Mouse (Mus musculus): Measurements from ENCODE around the gene Dcpp2. TPM values are rescaled to one million over a fixed set of nuclear protein-coding genes. Genes with fewer than 3 reads are reported as not detected.

Gene Dcpp2
- total and polyA plus RNA-seq, 3 experiments: not detected

- Histone ChIP-seq H3K4me1 (ENCODE audit: control insufficient read depth in 1 of 2, insufficient read depth in 2 of 2, low read length in 2 of 2) (peaks cover 0 to 4% of the 10 kb centered on the region in 2 experiments; a peak in 1 of 4 replicates), H3K27me3 (ENCODE audit: control insufficient read depth in 1 of 2, insufficient read depth in 2 of 2, low read length in 2 of 2) (no peaks in the 10 kb centered on the region), H3K27ac (ENCODE audit: control insufficient read depth, low read depth, low read length) (no peak overlapping the region), H3K4me3 (ENCODE audit: control insufficient read depth in 1 of 2, insufficient read depth in 1 of 2, low read depth in 2 of 2, low read length in 2 of 2) (no peak overlapping the region), H3K36me3 (ENCODE audit: control insufficient read depth in 1 of 2, insufficient read depth in 2 of 2, low read length in 2 of 2) (no peaks in the 10 kb centered on the region), H3K9me3 (replicated peaks; ENCODE audit: insufficient read depth, low read length) (no peaks in the 10 kb centered on the region), H3K9ac (ENCODE audit: control insufficient read depth, low read depth, low read length, poor library complexity, severe bottlenecking) (no peak overlapping the region), H3K79me2 (ENCODE audit: control insufficient read depth, insufficient read depth, low read length, poor library complexity) (no peaks in the 10 kb centered on the region; the same call in 1 of the 2 replicates)
- peak; percentile 89 for DNase-seq (ENCODE audit: low read depth, low spot score)
- TF ChIP-seq JUND (IDR thresholded peaks at IDR 0.05; ENCODE audit: low read depth, low read length) (0 out of 2 replicates have a peak, but pooled peaks have one; percentile 48), NELFE (IDR thresholded peaks at IDR 0.05; ENCODE audit: low read depth, low read length) (0 out of 2 replicates have a peak, but pooled peaks have one; percentile 18), TCF12 (IDR thresholded peaks at IDR 0.05; ENCODE audit: low read depth, low read length) (no peak), MEF2A (IDR thresholded peaks at IDR 0.05; ENCODE audit: extremely low read depth, insufficient replicate concordance, low read depth, low read length, poor library complexity, severe bottlenecking) (no peak), SMC3 (IDR thresholded peaks at IDR 0.05; ENCODE audit: low read depth, low read length) (peak; percentile 29; the same call in 1 of the 2 replicates), POLR2AphosphoS5 (IDR thresholded peaks at IDR 0.05; ENCODE audit: borderline replicate concordance, low read depth, low read length) (no peak), CTCF (IDR thresholded peaks at IDR 0.05 in 2 of 3, conservative IDR thresholded peaks at IDR 0.05 in 1 of 3; ENCODE audit: control insufficient read depth in 1 of 3, insufficient read depth in 1 of 3, low read depth in 2 of 3, low read length in 3 of 3, poor library complexity in 1 of 3, severe bottlenecking in 1 of 3) (peak; percentile 2 to 95 (median 73); a peak in 4 of 6 replicates)
Observed at GRCm38 (mm10) chr17:23841145-23841544, 39.5 kb upstream of the Dcpp2 start.

DNA sequence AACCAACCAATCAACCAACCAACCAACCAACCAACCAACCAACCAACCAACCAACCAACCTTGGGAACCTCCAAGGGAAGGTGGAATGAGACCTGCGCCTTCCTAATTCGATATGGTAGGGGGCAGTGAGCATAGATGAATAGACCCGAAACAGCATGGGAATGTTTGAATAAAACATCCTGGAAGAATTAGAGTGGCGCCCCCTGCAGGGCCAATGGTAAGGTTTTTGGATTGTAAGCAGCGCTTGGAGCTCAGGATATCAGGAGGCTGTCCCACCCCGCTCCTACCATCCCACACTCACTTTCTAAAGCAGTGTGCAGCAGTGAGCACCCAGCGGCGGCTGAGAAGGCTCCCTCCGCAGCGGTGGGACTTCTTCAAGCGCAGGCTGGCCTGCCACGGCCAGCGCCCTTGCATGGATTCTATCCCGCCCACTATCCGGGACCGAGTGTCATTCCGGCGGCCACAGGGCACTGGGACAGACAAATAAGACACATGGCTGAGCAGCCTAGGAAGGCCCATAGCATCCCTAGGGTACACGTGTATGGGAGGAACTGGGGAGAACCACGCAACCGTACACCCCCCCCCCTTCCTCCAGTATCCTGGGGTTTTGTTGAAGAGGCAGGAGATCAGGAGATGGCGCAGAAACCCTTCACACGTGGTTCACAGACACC, 37.4 kb upstream of the Dcpp2 start:
- peak overlapping the region; percentile 86 for H3K9ac ChIP-seq (ENCODE audit: control insufficient read depth, low read depth, low read length, poor library complexity, severe bottlenecking)
- no peaks in the 10 kb centered on the region; the same call in 1 of the 2 replicates for H3K79me2 ChIP-seq (ENCODE audit: control insufficient read depth, insufficient read depth, low read length, poor library complexity)
- peak overlapping the region; percentile 83 to 86 for H3K4me3 ChIP-seq (ENCODE audit: control insufficient read depth in 1 of 2, insufficient read depth in 1 of 2, low read depth in 2 of 2, low read length in 2 of 2)
- H3K4me1 ChIP-seq (ENCODE audit: control insufficient read depth in 1 of 2, insufficient read depth in 2 of 2, low read length in 2 of 2): peaks cover 0 to 4% of the 10 kb centered on the region in 2 experiments; a peak in 1 of 4 replicates
- TF ChIP-seq NRF1 (IDR thresholded peaks at IDR 0.05; ENCODE audit: insufficient read depth, low read depth, low read length, poor library complexity, severe bottlenecking) (no peak), ZMIZ1 (IDR thresholded peaks at IDR 0.05; ENCODE audit: low read depth, low read length) (no peak), POLR2AphosphoS5 (IDR thresholded peaks at IDR 0.05; ENCODE audit: borderline replicate concordance, low read depth, low read length) (no peak), USF1 (IDR thresholded peaks at IDR 0.05; ENCODE audit: low read depth, low read length) (no peak), GABPA (IDR thresholded peaks at IDR 0.05; ENCODE audit: low read depth, low read length) (no peak), MAX (IDR thresholded peaks at IDR 0.05; ENCODE audit: low read length) (peak; percentile 89; the same call in 1 of the 2 replicates), POLR2AphosphoS2 (IDR thresholded peaks at IDR 0.05; ENCODE audit: low read length) (no peak), MEF2A (IDR thresholded peaks at IDR 0.05; ENCODE audit: extremely low read depth, insufficient replicate concordance, low read depth, low read length, poor library complexity, severe bottlenecking) (no peak), TBP (IDR thresholded peaks at IDR 0.05; ENCODE audit: low read depth, low read length) (peak; percentile 15; the same call in 1 of the 2 replicates), MXI1 (IDR thresholded peaks at IDR 0.05; ENCODE audit: low read depth, low read length) (no peak), RCOR1 (IDR thresholded peaks at IDR 0.05; ENCODE audit: low read depth, low read length) (no peak), NELFE (IDR thresholded peaks at IDR 0.05; ENCODE audit: low read depth, low read length) (peak; percentile 2; the same call in 1 of the 2 replicates), MAFK (IDR thresholded peaks at IDR 0.05; ENCODE audit: borderline replicate concordance, low read depth, low read length) (no peak), SIN3A (IDR thresholded peaks at IDR 0.05; ENCODE audit: low read length) (peak; percentile 31; the same call in 1 of the 2 replicates), CTCF (IDR thresholded peaks at IDR 0.05 in 2 of 3, conservative IDR thresholded peaks at IDR 0.05 in 1 of 3; ENCODE audit: control insufficient read depth in 1 of 3, insufficient read depth in 1 of 3, low read depth in 2 of 3, low read length in 3 of 3, poor library complexity in 1 of 3, severe bottlenecking in 1 of 3) (peak; percentile 61 to 67 (median 65)), ZNF384 (IDR thresholded peaks at IDR 0.05; ENCODE audit: low read depth, low read length) (no peak), ZKSCAN1 (IDR thresholded peaks at IDR 0.05; ENCODE audit: low read depth, low read length) (no peak), SMC3 (IDR thresholded peaks at IDR 0.05; ENCODE audit: low read depth, low read length) (peak; percentile 30; the same call in 1 of the 2 replicates), ETS1 (IDR thresholded peaks at IDR 0.05; ENCODE audit: low read depth, low read length) (no peak), EP300 (IDR thresholded peaks at IDR 0.05; ENCODE audit: low read depth in 1 of 2, low read length in 2 of 2) (no peak), KAT2A (conservative IDR thresholded peaks at IDR 0.05; ENCODE audit: low read depth, low read length) (no peak)
- H3K27ac ChIP-seq (ENCODE audit: control insufficient read depth, low read depth, low read length): peak overlapping the region; percentile 3
- H3K9me3 ChIP-seq (replicated peaks; ENCODE audit: insufficient read depth, low read length): no peaks in the 10 kb centered on the region
- peak; percentile 75 for DNase-seq (ENCODE audit: low read depth, low spot score)
- H3K36me3 ChIP-seq (ENCODE audit: control insufficient read depth in 1 of 2, insufficient read depth in 2 of 2, low read length in 2 of 2): no peaks in the 10 kb centered on the region
- H3K27me3 ChIP-seq (ENCODE audit: control insufficient read depth in 1 of 2, insufficient read depth in 2 of 2, low read length in 2 of 2): no peaks in the 10 kb centered on the region
